Mouse (Mus musculus): ENCODE results near the gene Csnk1g2. TPM values are rescaled to one million over a fixed set of nuclear protein-coding genes. Genes with fewer than 3 reads are reported as not detected.
A peak's percentile ranks its signal among the peaks of the same experiment; 100 is the strongest.

The Csnk1g2 gene
- 246 and 276 TPM in 2 replicates for polyA plus RNA-seq (2012; rRNA removed)

DNA sequence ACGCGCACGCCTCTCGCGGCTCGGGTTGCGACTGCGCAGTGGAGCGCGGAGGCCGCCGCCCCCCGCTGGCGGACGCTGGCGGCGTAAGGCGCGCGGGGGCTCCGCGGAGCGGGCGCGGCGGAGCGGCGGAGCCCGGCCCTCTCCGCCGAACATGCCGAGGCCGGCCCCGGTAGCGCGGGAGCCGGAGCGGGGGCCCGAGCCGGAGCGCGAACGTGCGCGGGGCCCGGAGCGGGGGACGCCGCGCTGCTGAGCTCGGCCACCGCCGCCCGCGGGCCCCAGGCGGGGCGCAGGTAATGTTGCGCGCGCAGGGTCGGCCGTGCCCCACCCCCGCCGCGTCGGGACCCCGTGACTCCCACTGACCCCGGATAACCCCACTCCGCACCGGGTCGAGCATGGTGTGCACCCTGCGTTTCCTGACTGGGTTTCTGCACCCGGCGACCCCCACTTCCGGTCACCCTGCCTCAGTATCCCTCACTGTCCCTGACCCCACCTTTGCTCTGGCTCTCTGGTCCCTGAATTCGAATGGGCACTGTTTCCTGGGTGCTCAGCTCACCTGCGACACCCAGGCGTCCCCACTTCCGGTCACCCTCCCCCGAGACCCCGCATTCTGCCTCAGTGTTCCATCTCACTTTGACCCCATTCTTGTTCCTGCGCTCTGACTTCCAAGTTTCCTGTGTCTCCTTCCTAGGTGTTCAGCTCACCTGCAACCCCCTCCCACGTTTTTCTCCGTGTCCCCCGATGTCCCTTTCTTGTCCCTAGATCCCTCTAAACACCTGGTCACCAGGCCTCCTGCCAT lies at the start of gene Csnk1g2:
Gene Csnk1g2, plus strand, starts transcription at position 178 of the 796 bp plus-strand sequence.
- peak; percentile 48; the same call in 1 of the 2 replicates for TF ChIP-seq POLR2A (IDR thresholded peaks at IDR 0.05; ENCODE audit: borderline replicate concordance, extremely low read depth, low read depth, low read length)
- no peak for TF ChIP-seq CTCF (IDR thresholded peaks at IDR 0.05; ENCODE audit: insufficient read depth, low read length)
- WGBS = 1% methylated on average over 84 of the region's 85 CpGs
- Histone ChIP-seq H3K4me3 (replicated peaks; ENCODE audit: extremely low read depth, low read depth, low read length) (peak within 1 kb of the TSS; percentile 93), H3K4me1 (ENCODE audit: control insufficient read depth, insufficient read depth, low read length) (peaks cover 7% of the 10 kb centered on the region; the same call in 1 of the 2 replicates)
- DNase-seq = peak; percentile 60

DNA sequence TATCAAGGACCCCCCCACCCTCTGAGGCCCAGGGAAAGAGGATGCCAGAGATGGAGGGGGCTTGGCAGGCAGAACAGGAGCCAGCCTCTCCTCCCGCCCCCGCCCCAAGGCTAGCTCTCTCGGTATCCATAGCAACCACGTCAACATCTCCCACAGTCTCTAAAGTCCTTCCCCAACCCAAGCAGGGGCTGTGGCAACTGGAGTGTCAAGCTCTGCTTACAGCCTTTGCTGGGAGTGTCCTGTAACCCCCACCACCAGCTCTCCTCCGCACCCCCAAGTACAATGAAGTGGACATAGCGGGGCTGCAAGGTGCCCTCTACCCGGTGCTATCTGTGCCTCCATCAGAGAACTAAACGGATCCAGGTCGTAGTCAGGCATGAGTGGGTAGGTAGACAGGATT lies 48.7 kb upstream of the Csnk1g2 start:
- no peak for DNase-seq
- no peak for TF ChIP-seq POLR2A (IDR thresholded peaks at IDR 0.05; ENCODE audit: borderline replicate concordance, extremely low read depth, low read depth, low read length)
- no peak for TF ChIP-seq CTCF (IDR thresholded peaks at IDR 0.05; ENCODE audit: insufficient read depth, low read length)
- 64% methylated on average over 9 of the region's 9 CpGs for WGBS
- Histone ChIP-seq H3K4me3 (replicated peaks; ENCODE audit: extremely low read depth, low read depth, low read length) (no peak overlapping the region), H3K4me1 (ENCODE audit: control insufficient read depth, insufficient read depth, low read length) (0 out of 2 replicates have a peak, but pooled peaks cover 2% of the 10 kb centered on the region)

DNA sequence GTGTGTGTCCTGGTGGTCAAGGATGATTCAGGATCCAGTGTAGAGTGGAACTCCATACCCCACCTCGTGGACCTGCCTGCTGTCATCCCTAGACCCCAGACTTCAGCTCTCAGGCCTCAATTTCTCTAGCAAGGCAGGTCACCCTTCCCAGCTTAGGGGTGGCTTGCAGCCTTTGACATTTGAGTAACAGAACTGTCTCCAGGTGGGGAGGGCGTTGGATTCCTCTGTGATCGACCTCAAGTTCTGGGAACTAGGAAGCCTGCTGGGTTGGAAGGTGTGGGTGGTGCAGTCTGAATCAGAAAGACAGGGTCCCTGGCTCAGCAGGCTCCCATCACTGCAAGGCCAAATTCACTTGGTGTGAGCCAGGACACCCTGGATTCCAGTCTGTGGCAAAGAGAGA lies 47.7 kb upstream of the Csnk1g2 start:
- DNase-seq = no peak
- Histone ChIP-seq H3K4me3 (replicated peaks; ENCODE audit: extremely low read depth, low read depth, low read length) (no peak overlapping the region), H3K4me1 (ENCODE audit: control insufficient read depth, insufficient read depth, low read length) (0 out of 2 replicates have a peak, but pooled peaks cover 2% of the 10 kb centered on the region)
- 70% methylated on average over 3 of the region's 3 CpGs for WGBS
- no peak for TF ChIP-seq CTCF (IDR thresholded peaks at IDR 0.05; ENCODE audit: insufficient read depth, low read length)
- TF ChIP-seq POLR2A (IDR thresholded peaks at IDR 0.05; ENCODE audit: borderline replicate concordance, extremely low read depth, low read depth, low read length) = no peak

DNA sequence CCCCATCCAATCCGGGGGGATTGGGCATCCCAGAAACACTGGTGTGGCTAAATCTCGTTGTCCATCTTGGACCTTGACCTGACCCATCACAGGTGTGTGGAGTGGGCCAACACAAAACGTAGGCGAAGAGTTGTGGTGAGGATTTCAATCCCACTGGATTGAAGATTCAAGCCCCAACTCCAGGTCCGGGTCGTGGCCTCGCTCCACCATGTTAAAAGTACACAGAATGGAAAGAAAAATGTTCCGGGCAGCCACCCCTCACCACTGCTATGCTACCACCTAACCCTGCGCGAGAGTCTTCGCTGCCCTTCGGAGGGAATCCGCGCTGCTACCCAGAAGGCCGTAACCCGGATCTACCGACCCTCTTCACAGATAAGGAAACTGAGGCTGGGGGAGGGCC lies 46.7 kb upstream of the Csnk1g2 start:
- TF ChIP-seq CTCF (IDR thresholded peaks at IDR 0.05; ENCODE audit: insufficient read depth, low read length) (no peak), POLR2A (IDR thresholded peaks at IDR 0.05; ENCODE audit: borderline replicate concordance, extremely low read depth, low read depth, low read length) (no peak)
- WGBS = 13% methylated on average over 17 of the region's 17 CpGs
- H3K4me1 ChIP-seq (ENCODE audit: control insufficient read depth, insufficient read depth, low read length) = 0 out of 2 replicates have a peak, but pooled peaks cover 2% of the 10 kb centered on the region
- H3K4me3 ChIP-seq (replicated peaks; ENCODE audit: extremely low read depth, low read depth, low read length) = peak overlapping the region; percentile 62
- no peak for DNase-seq

DNA sequence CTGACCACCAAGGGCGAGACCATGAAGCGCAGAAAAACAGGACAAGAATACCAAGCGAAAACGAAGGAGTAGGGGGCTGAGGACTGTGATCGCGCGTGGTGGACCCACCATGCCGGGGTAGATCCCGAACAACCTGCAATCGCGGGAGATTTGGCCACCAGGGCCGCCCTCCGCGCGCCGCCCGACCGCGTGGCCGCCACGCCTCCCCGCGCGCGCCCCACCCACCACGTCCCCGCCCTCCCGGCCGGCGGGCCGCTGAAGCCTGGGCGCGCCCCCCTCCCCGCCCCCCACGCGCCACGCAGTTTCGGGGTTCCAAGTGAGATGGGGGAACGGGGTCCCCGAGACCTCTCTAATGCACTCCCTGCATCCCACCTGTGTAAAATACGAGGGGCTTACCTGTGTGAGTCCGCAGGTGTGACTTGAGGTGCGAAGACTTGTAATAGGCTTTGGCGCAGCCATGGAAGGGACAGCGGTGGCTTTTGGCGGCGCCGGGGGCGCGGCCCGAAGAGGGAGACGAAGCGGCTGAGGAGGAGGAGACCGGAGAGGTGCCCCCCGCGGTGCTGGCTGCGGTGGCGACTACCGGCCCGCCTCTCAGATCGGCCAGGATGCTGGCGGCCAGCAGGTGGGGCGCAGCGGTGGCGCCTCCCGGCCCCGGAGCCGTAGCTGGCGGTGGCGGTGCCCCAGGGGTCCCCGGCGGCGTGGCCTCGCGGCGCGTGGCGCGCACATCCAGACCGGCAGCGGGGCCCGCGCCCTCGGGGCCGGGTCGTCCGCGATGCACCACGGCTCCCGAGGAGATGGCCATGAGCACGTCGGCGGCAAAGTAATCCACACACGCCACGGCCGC lies 46.1 kb upstream of the Csnk1g2 start:
- under 1% methylated on average over 90 of the region's 96 CpGs for WGBS
- DNase-seq = peak; percentile 60
- Histone ChIP-seq H3K4me1 (ENCODE audit: control insufficient read depth, insufficient read depth, low read length) (no peaks in the 10 kb centered on the region), H3K4me3 (replicated peaks; ENCODE audit: extremely low read depth, low read depth, low read length) (peak overlapping the region; percentile 81)
- TF ChIP-seq POLR2A (IDR thresholded peaks at IDR 0.05; ENCODE audit: borderline replicate concordance, extremely low read depth, low read depth, low read length) (no peak), CTCF (IDR thresholded peaks at IDR 0.05; ENCODE audit: insufficient read depth, low read length) (no peak)

GRCm38 (mm10) chr10:80577195-80578130 lies 45.2 kb upstream of the Csnk1g2 start, which contains the start of gene Klf16:
Klf16 (minus strand) TSS chr10:80577321.
- DNase-seq = peak; percentile 99
- H3K4me1 ChIP-seq (ENCODE audit: control insufficient read depth, insufficient read depth, low read length) = no peaks in the 10 kb centered on the region
- WGBS = under 1% methylated on average over 84 of the region's 97 CpGs
- TF ChIP-seq CTCF (IDR thresholded peaks at IDR 0.05; ENCODE audit: insufficient read depth, low read length) (no peak), POLR2A (IDR thresholded peaks at IDR 0.05; ENCODE audit: borderline replicate concordance, extremely low read depth, low read depth, low read length) (peak; percentile 93; the same call in 1 of the 2 replicates)
- peak within 1 kb of the TSS; percentile 90 for H3K4me3 ChIP-seq (replicated peaks; ENCODE audit: extremely low read depth, low read depth, low read length)

DNA sequence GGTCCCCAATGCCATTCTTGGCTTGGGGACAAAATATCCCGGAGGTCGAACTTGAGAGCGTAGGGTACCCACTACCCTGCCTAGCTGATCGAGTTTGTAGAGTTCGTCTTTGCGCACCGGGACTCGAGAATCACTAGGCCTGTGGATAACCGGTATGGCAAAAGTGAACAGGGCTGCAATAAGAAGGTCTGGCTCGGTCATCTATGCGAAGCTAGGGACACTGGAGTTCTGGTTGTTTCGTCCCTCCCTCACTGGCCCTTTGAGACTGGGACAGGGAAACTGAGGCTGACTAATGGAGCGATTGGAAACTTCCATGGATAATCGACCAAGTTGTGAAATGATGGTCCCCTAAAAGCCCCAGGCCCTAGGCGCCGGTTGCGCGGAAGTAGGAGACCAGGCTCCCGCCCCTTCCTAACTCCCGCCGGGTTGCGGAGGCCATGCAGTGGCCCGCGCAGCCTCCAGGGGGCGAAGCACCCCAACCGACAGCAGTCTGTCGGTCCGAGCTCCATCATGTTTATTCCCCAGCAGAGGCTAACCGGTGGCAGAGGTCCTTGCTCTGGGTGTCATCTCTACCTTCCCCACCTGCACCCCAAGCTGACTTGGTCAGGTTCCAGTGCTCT lies 44.4 kb upstream of the Csnk1g2 start:
- WGBS = under 1% methylated on average over 29 of the region's 29 CpGs
- peak; percentile 80 for DNase-seq
- H3K4me1 ChIP-seq (ENCODE audit: control insufficient read depth, insufficient read depth, low read length) = no peaks in the 10 kb centered on the region
- peak; percentile 71 for TF ChIP-seq CTCF (IDR thresholded peaks at IDR 0.05; ENCODE audit: insufficient read depth, low read length)
- no peak for TF ChIP-seq POLR2A (IDR thresholded peaks at IDR 0.05; ENCODE audit: borderline replicate concordance, extremely low read depth, low read depth, low read length)
- peak overlapping the region; percentile 90 for H3K4me3 ChIP-seq (replicated peaks; ENCODE audit: extremely low read depth, low read depth, low read length)

DNA sequence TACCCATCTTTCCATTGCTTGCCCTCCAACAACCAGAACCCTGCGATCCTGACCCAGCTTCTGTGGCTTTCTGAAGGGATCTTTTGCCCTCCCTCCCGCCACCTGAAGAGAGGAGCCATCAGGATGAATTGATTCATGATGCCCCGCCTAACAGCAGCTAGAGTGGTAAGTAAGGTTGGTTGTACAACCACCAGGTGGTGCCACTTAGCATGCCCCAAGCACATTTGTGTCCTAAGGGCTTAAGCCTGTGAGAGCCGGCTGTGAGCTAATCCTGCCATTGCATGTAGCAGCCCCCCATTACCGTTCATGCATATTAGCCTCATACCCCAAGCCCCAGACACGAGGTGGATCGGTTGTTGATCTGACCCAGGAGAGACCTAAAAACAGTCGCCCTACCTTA lies 43.7 kb upstream of the Csnk1g2 start:
- Histone ChIP-seq H3K4me1 (ENCODE audit: control insufficient read depth, insufficient read depth, low read length) (peaks cover 2% of the 10 kb centered on the region; the same call in 1 of the 2 replicates), H3K4me3 (replicated peaks; ENCODE audit: extremely low read depth, low read depth, low read length) (no peak overlapping the region)
- TF ChIP-seq CTCF (IDR thresholded peaks at IDR 0.05; ENCODE audit: insufficient read depth, low read length) (peak; percentile 55), POLR2A (IDR thresholded peaks at IDR 0.05; ENCODE audit: borderline replicate concordance, extremely low read depth, low read depth, low read length) (no peak)
- DNase-seq = no peak
- 9% methylated on average over 8 of the region's 8 CpGs for WGBS

All from lung, adult 2 months (tissue).